Mouse (Mus musculus) telencephalon, adult 2 months (tissue): ENCODE results near the gene Fam107b.

Source experiments
- DNase-seq: peaks from one replicate; pipeline ENCODE4 v3.0.0-alpha.2; 2011; ENCODE audit warnings: low read depth, low spot score

The Fam107b gene

GRCm38 (mm10) chr2:3773089-3773488 is 202.8 kb downstream of the Fam107b start:
- no peak for DNase-seq

GRCm38 (mm10) chr2:3775569-3775968 is 205.3 kb downstream of the Fam107b start:
- no peak for DNase-seq

GRCm38 (mm10) chr2:3776045-3776444 is 205.8 kb downstream of the Fam107b start:
- no peak for DNase-seq

- no peak for DNase-seq
Observed at GRCm38 (mm10) chr2:3777696-3778095, 207.4 kb downstream of the Fam107b start.

DNA sequence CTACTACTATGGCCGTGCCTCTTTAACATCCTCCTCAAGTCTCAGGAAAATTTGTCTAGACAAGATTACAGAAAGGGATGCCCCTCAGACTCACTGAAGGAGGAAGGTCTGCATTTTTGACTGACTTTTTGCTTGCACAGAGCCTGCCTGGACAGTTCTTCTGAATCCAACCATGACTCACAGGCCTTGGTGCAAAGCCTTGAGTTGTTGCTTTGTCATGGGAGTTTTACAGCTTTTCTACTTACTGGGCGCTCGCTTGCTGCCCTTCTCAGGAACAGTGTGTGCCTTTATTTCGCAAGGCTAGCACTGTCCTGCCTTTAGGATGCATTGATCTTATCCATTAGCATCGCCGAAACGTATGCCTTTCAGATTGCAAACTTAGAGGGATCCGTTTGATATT is 215.3 kb downstream of the Fam107b start:
- no peak for DNase-seq

DNA sequence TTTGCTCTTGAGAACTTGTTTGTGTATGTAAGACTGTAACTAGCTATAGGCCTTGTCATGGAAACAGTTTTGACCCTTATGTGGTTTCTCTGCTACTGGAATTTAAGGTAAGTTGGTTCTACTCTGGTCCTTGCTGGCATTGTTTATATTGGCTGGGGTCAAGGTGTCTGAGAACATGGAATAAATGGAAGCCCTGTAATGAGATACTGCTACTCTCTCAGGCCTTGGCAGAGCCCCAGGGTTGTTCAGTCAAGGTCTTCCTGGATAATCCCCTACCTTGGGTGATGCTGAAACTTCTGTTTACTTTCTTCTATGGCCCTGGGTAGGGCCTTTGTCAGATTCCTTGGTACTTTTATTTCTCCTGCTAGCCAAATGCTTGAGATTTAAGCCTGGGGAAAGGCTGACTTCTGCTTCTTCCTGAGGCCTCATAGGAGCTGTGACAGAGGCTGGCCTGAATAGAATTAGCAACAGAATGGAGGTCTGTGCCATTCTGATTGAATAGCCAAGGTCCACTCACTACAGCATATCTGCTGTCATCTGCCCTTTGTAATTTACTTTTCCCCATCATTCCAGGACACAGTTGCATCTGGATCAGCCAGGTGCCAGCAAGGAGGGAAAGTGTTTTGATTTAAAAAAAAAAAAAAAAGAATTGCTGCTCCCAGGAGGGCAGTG is 217.6 kb downstream of the Fam107b start:
- no peak for DNase-seq

DNA sequence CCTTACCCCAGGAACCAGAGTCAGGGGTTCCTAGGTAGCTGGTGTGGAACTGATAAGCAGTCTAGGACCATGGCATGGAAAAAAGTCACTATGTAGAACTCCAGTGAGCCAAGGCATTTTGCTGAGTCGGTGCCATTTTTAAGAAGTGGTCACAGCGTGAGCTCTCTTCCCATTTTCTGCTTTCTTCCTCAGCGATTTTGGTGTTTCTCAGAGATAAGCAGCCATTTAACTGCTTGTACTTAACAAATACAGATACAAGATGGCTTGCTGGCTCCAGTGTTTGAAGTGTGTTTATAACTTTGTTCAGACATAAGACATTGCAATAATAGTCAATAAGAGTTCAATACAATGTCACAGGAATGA is 218.1 kb downstream of the Fam107b start:
- DNase-seq = no peak

- DNase-seq = no peak
Observed at GRCm38 (mm10) chr2:3796543-3796942, 226.3 kb downstream of the Fam107b start.

GRCm38 (mm10) chr2:3799767-3800554 is 229.7 kb downstream of the Fam107b start:
- peak; percentile 22 for DNase-seq

- DNase-seq = no peak
Observed at GRCm38 (mm10) chr2:3800555-3800878, 230.2 kb downstream of the Fam107b start.

DNA sequence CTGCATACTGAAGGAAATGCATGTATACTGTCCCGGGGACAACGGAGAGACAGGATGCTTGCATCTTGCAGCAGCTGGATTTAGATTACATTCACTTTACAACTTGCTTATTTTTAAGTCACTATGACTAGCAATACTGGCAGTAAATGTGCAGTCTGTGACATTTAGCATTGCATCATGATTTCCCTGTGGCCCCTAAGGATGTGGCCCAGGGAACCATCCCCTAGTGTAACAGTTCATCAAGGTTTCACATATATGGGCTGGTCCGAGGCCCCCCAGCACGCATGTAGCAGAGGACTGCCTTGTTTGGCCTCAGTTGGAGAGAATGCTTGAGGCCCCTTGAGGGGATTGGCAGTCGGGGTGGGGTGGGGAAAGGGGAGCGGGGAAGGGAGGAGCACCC is 235.5 kb downstream of the Fam107b start:
- DNase-seq = no peak

GRCm38 (mm10) chr2:3810321-3810720 is 240.0 kb downstream of the Fam107b start:
- DNase-seq = no peak

GRCm38 (mm10) chr2:3816142-3816609 is 245.9 kb downstream of the Fam107b start:
- peak; percentile 93 for DNase-seq

GRCm38 (mm10) chr2:3817626-3818025 is 247.3 kb downstream of the Fam107b start:
- DNase-seq = peak; percentile 17

DNA sequence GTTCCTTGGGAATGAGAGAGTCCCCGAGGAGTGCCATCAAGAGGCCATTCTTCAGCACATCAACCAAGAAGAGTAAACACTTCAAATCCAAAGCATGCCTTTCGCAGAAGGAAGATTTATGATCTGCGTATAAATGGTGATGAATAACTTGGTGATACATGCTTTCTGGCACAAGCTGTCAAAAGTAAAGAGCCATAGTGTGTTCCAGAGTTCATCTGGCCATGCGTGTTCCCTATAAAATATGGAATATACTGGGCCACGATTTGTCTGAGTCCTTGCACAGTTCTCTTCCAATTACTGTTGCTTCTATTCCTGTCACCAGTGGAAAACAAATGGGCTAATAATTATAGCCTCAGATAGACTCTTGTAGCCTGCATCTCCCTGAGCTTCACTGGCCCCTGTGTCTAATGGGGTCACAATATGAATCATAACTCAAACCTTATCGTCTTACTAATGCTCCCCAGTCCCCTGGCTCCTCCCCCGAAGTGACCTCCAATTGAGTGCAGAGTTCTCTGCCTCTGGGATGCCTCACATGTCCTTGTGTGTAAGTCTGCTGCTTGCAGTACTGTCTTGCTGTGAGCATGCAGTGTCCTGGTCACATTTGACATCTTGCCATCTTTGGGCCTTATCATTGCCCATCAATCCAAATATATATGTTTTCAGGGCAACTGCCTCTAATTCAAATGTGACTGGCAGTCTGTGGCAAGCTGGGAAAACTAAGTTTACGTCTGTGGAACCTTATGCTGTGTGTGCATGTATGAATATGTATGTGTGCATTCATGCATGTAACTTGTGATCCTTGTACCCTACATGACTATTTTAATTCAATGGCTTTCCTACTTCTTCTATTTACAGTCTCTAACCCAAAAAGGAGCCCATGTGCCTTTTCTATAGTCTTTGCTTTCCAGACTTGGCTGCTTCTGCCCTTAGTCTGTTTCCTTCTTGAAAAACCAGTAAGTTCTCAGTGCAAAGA is 252.5 kb downstream of the Fam107b start:
- no peak for DNase-seq
